Mouse (Mus musculus): ENCODE measurements at regions not wholly inside any gene's neighbourhood (a gene's known extent, or its start where the extent isn't known, plus 50 kb on each side); places are given as distances from the start of the nearest gene placed in this dataset.

- TF ChIP-seq CTCF (conservative IDR thresholded peaks at IDR 0.05 in 1 of 2, IDR thresholded peaks at IDR 0.05 in 1 of 2; ENCODE audit: low read depth in 2 of 2, low read length in 2 of 2) (no peak), GABPA (IDR thresholded peaks at IDR 0.05; ENCODE audit: insufficient replicate concordance, low read depth, low read length) (no peak), MYC (IDR thresholded peaks at IDR 0.05; ENCODE audit: low read depth, low read length) (no peak), ZMIZ1 (IDR thresholded peaks at IDR 0.05; ENCODE audit: low read depth, low read length) (no peak), MAX (IDR thresholded peaks at IDR 0.05; ENCODE audit: low read length) (no peak), E2F4 (IDR thresholded peaks at IDR 0.05; ENCODE audit: insufficient replicate concordance, low read depth, low read length) (no peak), KAT2A (IDR thresholded peaks at IDR 0.05; ENCODE audit: insufficient replicate concordance, low read length) (no peak), POLR2A (IDR thresholded peaks at IDR 0.05; ENCODE audit: low read depth, low read length) (no peak), USF2 (conservative IDR thresholded peaks at IDR 0.05; ENCODE audit: low read depth, low read length) (no peak), JUND (conservative IDR thresholded peaks at IDR 0.05; ENCODE audit: low read depth, low read length) (no peak), NRF1 (IDR thresholded peaks at IDR 0.05; ENCODE audit: low read depth, low read length) (no peak), NELFE (IDR thresholded peaks at IDR 0.05; ENCODE audit: low read depth, low read length) (no peak)
Observed at GRCm38 (mm10) chr17:74122944-74123343, 75.2 kb upstream of the Srd5a2 start.

Data from CH12.LX (cell line).